Mouse (Mus musculus) olfactory bulb, adult 2 months (tissue): ENCODE measurements around the gene Isg20.

Experiments used
- CTCF ChIP-seq: fragments of 200-500 bp; IDR thresholded peaks from 2 replicates; pipeline ENCODE4 v1.5.1; 2012; ENCODE audit warnings: low read depth, mild to moderate bottlenecking, low read length, moderate library complexity; ENCODE audit not compliant: insufficient read depth
- POLR2A ChIP-seq: fragments of 200-500 bp; IDR thresholded peaks from 2 replicates; pipeline ENCODE4 v1.6.1; 2012; ENCODE audit warnings: mild to moderate bottlenecking, low read depth, low read length, moderate library complexity; ENCODE audit not compliant: insufficient read depth

- TF ChIP-seq CTCF (peak; percentile 24; the same call in 1 of the 2 replicates), POLR2A (no peak)
Measured at GRCm38 (mm10) chr7:78924300-78924699, 11.1 kb downstream of the Isg20 start.
